Comparison of ENCODE assay signal across 8 mouse cellular contexts in genomic region chr4:137992890-137993289, GRCm38 (mm10). TPM values are rescaled to one million over a fixed set of nuclear protein-coding genes. Genes with fewer than 3 reads are reported as not detected.
DNase-seq lines count a peak whose midpoint lies in the region; ATAC-seq lines count a peak whose summit lies in the region.

Gene Eif4g3 (plus strand): TSS chr4:137993022.

- H3K4me1 ChIP-seq in kidney, embryonic 16.5 days (ENCODE audit: insufficient read depth, low read length), result peaks cover 35% of the 10 kb centered on the region
- H3K4me1 ChIP-seq in intestine, embryonic 15.5 days (replicated peaks), result peaks cover 23% of the 10 kb centered on the region

- H3K27ac ChIP-seq in kidney, embryonic 16.5 days (ENCODE audit: low read length), result peak within 1 kb of the TSS; percentile 90
- H3K27ac ChIP-seq in intestine, embryonic 15.5 days, result peak within 1 kb of the TSS; percentile 87

- ATAC-seq in kidney, embryonic 16.5 days (ENCODE audit: low FRiP score, low TSS enrichment), result no peak
- ATAC-seq in intestine, embryonic 15.5 days, result no peak
- peak; percentile 64; the same call in 1 of the 2 replicates for ATAC-seq in megakaryocyte-erythroid progenitor cell, adult 5-6 weeks (replicated peaks; ENCODE audit: low FRiP score, low TSS enrichment, poor library complexity, severe bottlenecking)

- DNase-seq in kidney, adult 18-20 months, result no peak
- DNase-seq in adrenal gland, postnatal 36 days, result no peak
- no peak for DNase-seq in gastrocnemius, postnatal 14 days
- DNase-seq in cerebellum, adult 9-11 months, result no peak
- no peak for DNase-seq in cerebellum, adult 11 months

- no peaks in the 10 kb centered on the region for H3K9me3 ChIP-seq in kidney, embryonic 16.5 days (ENCODE audit: low read length)
- no peaks in the 10 kb centered on the region for H3K9me3 ChIP-seq in intestine, embryonic 15.5 days

- H3K4me3 ChIP-seq in kidney, embryonic 16.5 days (ENCODE audit: low read length), result peak within 1 kb of the TSS; percentile 82
- peak within 1 kb of the TSS; percentile 93 for H3K4me3 ChIP-seq in intestine, embryonic 15.5 days (replicated peaks)

- peak within 1 kb of the TSS; percentile 70 for H3K4me2 ChIP-seq in kidney, embryonic 16.5 days (replicated peaks; ENCODE audit: low read depth, low read length)
- peak within 1 kb of the TSS; percentile 76 for H3K4me2 ChIP-seq in intestine, embryonic 15.5 days (replicated peaks)

- 2% methylated on average over 39 of the region's 39 CpGs for WGBS in kidney, embryonic 16.5 days
- WGBS in intestine, embryonic 15.5 days, result 2% methylated on average over 39 of the region's 39 CpGs

- H3K9ac ChIP-seq in kidney, embryonic 16.5 days (replicated peaks; ENCODE audit: low read length), result peak within 1 kb of the TSS; percentile 96
- peak within 1 kb of the TSS; percentile 95 for H3K9ac ChIP-seq in intestine, embryonic 15.5 days

- no peaks in the 10 kb centered on the region for H3K27me3 ChIP-seq in kidney, embryonic 16.5 days (ENCODE audit: insufficient read depth, low read length)
- peaks cover 3% of the 10 kb centered on the region; the same call in 1 of the 2 replicates for H3K27me3 ChIP-seq in intestine, embryonic 15.5 days (replicated peaks)

- H3K36me3 ChIP-seq in kidney, embryonic 16.5 days (ENCODE audit: insufficient read depth, low read length), result peaks cover 12% of the 10 kb centered on the region
- peaks cover 3% of the 10 kb centered on the region; the same call in 1 of the 2 replicates for H3K36me3 ChIP-seq in intestine, embryonic 15.5 days

- intact Hi-C loops in gastrocnemius, postnatal 14 days (cut with DNase I; ENCODE audit: low total_unique reads), result no loop called here

RNA-seq across cellular contexts. Expression of gene Eif4g3, which starts in this region (rescaled TPM):
- polyA plus RNA-seq in kidney, embryonic 16.5 days (2015; fragmentation: Nextera tagmentation; extraction: Ambion mirVana), result 32.9 and 39.3 TPM in 2 replicates
- 100 to 1,000 TPM in 1 of 2 experiments, 10 to 100 TPM in 1; 81.8 to 111 TPM for total RNA-seq in adrenal gland, postnatal 36 days (2021)
- total RNA-seq in gastrocnemius, postnatal 14 days (2021), result 10 to 100 TPM; 95.2 to 98.9 TPM
- 24.2 and 25.1 TPM in 2 replicates for polyA plus RNA-seq in intestine, embryonic 15.5 days (2015; fragmentation: Nextera tagmentation; extraction: Ambion mirVana)
- 58.7 and 61.5 TPM in 2 replicates for total RNA-seq in megakaryocyte-erythroid progenitor cell, adult 5-6 weeks (2014; fragmentation: Nextera tagmentation)
- total RNA-seq in megakaryocyte-erythroid progenitor cell, adult 5-6 weeks (2017), result 24.2 and 25.3 TPM in 2 replicates
